Mouse (Mus musculus) frontal cortex, postnatal 10 days (tissue): ENCODE data around the gene Fbxo47.

ENCODE experiments used
- DNase-seq, 2 experiments: peaks; one replicate each; pipeline ENCODE4 v3.0.0; 2022; ENCODE audit warnings: low spot score in 2 of 2, mixed read lengths in 1 of 2

Gene Fbxo47

DNA sequence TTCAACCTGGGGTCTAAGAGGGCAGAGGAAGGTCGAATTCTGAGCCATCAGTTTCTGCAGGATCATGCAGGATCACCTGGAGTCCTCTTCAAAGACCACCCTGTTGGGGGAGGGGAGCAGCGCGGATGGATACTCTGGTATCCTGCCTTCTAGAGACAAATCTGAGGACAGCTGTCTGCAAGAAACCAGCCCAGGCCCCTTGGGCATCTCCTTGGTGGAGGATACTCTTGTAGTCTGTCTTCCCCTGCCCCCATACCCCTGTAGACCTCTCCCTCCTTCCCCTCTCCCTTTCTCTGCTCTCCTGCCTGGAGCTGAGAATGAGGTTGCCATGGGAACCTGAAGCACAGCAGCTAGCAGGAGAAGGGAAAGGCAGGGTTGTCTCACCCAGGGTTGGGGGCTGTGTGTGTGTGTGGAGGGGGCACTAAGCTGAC is 71.4 kb downstream of the Fbxo47 start:
- DNase-seq = peak in 1 of 2 experiments; percentile 54

DNA sequence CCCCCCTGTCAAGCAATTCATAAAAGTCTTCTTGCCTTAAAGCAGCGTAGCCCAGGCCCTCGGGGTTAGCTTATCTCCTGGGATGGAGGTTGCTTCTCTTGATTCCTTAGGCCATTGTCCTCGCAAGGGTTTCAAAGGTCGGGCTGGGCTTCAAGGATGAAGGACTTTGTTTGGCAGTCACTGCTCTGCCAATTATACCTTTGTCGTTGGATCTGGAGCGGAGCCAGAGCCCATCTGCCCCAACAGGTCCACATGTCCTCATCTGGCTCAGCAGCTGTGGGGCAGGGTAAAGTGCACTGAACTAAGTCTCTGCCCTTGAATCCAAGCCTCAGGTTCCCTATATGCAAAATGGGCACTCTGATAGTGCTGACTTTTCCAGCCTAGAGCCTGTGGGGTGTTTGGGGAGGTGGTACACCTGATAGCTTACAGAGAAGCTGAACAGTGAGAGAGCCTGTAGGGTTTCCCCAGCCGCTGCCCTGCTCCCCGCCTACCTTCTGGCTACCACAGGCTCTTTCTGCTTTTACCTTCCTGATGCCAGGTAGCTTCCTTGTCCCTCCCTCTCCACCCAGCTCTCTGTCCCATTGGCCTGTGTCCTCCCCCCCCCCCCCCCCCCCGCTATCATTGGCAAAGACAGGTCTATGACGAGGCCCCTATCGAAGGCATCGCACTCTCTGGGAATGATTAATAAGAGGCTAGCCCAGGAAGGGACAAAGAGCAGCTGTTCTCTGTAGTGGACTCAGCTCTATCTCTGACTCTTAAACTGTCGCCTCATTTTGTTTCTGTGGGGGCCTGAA is 72.2 kb downstream of the Fbxo47 start:
- DNase-seq = no peak

DNA sequence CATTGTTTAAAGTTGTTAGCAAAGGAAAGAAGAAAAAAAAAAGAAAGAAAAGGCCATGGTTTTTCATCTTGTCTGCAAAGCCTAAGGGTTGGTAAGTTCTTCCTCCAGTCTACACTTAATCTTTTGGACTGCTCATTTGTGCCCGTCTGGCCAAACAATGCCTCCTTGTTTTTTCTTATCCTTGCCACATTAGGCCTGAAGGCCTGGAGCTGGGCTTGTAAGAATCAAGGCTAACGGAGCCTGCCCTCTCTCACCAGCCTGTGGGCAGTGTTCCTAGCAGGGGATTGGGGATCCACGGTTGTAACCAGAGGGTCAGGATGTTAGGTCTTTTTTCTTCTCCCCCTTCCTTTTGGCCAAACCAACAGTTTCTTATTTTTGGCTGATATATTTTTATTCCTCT is 73.0 kb downstream of the Fbxo47 start:
- no peak for DNase-seq

DNA sequence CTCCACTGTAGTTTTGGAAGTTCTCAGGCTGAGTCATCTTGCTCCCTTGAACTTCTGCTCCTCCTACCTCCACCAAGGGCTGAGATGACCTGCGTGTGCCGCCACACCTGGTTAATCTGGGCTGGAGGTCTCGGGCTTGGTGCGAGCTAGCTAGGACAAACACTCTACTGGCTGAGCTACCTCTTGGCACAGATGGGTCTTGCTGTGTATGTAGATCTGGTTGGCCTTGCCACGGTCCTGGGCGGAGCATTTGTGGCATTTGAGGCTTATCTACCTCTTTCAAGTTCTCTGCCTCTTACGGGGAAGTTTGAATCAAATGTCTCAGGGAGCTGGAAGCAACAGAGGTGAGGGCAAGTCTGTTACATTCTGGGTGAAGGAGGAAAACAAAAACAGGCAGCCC is 73.6 kb downstream of the Fbxo47 start:
- no peak for DNase-seq

DNA sequence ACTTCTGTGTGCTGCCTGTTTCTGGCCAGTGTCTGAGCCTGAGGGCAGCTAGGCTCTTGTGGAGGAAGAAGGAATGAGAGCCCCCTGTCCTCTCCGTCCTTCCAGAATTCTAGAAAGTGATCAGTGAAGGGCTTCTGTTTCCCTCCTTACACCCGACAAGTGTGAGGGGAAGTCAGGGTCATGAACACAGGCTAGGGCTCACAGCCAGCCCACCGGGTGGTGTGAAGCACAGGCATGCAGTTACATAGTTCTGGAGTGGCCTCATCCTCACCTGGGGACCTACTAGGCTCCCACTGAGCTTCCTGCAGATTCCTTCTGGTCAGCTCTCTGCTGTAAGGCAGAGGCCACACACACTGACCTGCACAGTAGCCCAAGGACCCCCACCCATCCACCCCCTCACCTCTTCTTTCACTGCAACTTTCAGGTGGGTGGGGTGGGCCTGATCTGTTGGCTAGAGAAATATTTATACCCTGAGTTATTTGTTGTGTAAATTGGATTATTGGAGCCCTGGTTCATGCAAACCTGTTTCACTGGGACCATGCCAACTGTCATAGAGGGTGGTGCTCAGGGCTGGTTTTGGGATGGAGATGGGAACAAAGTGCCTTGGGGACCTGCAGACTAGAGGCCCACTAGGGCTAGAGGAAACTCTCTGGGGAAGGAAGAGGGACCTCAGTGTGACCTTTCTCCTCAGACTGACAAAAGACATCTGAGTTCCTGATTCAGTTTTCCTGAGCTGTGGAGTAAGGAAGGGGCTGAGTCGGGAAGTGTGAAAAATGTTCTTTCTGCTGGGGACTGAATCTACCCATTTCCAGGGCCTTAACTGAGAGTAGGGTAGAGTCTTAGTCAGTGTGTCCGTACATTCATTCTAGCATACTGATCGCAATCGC is 74.5 kb downstream of the Fbxo47 start:
- DNase-seq = no peak

DNA sequence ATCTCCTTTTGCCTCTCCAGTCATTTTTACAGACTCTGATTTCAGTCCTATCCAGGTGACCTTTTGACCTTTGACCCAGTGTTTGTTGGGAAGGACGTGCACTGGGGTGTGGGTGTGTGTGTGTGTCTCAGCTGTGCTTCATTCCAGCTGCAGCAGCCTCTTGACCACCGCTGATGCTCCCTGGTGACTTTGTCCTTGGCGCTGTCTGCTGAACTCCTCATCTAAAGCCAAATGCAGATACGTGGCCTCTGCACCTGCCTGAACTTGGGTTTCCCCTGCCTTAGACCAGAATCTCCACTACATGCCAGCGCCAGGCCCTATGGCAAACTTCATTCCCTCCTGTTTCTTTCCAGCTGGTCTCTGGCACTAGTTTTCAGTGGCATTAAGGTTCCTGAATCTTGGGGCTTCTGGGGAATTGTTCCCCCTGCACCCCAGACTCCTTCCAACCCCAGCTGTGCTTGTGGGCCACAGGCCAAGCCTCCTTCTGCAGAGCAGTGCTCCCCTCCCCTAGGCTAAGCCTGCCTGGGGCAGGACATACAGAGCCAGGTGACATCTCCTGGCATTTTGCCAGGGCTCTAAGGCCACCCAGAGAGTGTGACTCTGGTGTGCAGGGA is 75.2 kb downstream of the Fbxo47 start:
- DNase-seq = no peak

DNA sequence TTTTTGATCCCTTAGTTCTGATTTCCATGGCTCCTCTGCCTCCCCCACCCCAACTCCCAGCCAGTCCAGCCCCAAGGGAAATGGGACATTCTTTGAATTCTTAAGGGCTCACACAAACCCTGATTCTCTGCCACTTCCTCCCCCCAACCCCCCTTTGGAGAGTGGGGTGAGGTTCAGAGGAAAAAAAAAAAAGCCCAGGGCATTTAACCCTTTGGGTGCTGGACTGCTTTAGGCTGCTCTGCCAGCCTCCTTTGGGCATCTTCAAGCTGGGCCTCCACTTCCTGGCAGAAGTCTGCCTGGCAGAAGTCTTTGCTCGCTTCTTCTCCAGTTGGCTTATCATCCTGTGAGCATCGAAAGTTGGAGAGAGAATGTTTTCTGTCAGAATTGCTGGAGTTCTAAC is 75.9 kb downstream of the Fbxo47 start:
- DNase-seq = no peak

DNA sequence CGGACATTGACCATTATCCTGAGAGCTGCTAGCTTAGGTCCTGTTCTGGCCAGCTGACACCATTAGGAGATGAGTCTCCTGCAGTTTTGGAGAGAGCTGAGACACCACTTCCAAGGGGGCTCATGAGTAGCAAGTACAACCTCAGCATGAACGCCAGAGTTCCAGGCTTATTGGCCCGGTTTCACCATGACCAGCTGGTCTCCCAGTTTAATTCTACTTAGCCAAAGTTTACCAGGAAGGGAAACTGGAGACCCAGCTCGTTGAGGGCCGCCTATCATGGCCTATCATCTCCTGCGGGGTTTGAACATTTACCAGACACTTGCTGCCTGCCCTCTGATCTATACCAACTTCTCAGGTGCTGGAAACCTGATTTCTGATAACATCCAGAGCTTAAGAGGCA is 76.3 kb downstream of the Fbxo47 start:
- DNase-seq = no peak

DNA sequence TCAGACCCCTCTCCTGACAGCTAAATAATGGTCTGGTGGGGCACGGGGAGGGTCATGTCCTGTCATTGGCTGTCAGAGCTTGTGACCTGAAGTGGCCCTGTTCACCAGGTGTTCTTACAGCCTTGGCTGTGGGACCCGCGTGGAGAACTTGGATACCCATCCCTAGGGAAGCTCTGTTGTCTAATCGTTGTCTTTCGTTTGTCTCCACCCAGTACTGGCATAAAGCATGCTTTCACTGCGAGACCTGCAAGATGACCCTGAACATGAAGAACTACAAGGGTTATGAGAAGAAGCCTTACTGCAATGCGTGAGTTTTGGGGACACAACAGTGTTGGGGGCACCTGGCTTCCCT is 77.4 kb downstream of the Fbxo47 start:
- DNase-seq = no peak

DNA sequence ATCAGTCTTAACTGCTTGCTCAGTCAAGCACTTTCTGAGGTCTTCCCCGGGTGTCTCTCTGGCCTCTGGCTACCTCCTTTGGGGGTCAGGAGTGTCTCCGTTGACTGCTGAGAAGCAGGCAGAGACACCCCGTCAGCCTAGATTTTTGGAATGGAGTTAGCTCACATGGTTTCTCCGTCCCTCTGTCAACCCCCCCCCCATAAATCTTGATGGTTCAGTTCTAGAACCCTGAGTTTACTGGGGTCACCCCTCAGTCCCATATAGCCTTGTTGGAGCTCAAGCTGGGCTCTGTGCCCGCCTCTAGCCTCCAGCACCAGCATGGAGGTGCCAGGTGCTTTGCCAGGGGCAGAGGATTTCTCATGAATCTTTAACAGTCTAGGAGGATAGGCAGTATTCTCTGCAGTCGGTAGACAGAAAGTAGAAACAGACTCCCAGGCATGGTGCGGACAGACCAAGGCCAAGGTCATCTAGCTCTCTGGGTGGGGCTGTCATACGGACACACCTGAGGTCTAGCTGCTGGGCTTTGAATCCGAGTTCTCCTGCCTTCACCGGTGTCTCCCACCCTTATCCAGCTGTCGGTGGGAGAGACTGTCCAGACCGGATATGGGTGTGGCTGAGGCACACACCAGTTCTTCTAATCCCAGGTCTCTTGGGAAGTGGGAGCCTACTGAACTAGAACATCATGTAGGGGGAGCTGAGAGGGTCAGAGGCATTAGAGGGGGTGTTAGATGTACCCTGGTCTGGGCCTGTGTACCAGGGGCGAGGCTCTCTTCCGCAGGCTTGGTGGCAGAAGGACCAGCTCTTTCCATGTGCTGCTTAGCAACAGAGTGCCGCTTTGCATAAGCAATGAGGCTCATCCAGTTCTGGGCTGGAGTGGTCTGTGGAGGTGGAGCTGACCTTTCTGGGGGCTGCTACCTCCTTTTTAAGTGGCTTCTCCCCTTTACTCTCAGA is 78.0 kb downstream of the Fbxo47 start:
- DNase-seq = no peak

DNA sequence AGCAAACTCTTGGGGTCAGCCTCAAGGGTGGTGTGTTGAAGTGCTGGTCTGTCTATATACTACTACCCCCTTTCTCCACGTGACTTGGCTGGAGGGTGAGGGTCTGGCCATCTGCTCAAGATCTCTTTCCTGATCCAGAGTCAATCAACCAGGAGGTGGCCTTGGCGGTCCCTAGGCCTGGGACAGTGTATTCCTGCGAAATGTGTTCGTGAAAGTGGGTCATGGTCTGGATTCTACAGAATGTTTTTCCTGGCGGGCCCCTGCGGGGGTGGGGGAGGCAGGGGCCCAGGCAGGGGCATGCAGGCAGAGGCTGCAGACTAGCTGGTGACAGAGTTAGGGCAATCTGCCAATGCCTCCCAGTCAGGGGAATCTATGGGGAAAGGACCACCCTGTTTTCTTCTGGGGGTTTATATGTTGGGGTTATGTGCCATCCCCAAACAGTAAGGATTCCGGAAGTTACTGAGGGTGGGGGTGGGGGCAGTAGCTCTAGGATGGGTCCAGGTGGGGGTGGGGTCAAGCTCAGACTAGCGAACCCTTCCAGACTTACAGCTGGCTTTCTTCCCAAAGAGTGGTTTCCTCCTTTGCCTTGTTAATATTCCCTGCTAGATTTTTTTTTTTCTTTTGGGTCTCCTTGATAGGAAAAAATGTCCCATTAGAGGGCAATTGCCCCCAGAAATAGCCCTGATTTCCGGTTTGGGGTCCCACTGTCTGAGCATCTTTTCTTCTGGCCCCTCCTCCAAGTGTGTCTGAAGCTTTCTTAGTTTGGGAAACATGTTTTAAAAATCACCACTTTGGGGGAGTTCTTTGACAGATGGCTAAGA is 78.9 kb downstream of the Fbxo47 start:
- DNase-seq = no peak

DNA sequence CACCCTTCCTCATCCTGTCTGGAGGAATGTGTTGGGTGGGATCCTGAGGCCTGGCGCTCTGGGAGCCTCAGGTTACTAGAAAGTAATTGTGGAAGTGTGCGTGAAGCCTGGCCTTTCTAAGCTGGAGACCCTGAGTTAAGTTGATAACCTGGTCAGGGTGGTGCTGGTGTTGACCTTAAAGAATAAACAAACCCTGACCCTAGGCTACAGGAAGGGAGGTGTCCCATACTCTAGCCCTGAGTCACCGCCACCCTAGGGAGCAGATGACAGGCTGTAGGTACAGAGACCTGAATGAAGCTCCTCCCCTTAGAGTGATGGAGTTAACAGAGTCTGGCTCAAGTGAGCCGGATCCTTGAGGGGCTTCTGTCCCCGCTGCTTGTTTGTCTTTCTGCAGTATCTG is 80.1 kb downstream of the Fbxo47 start:
- DNase-seq = no peak
